Mouse (Mus musculus) MN1 (cell line): ENCODE measurements at regions not wholly inside any gene's neighbourhood (a gene's known extent, or its start where the extent isn't known, plus 50 kb on each side); places are given as distances from the start of the nearest gene placed in this dataset.
A peak's percentile ranks its signal among the peaks of the same experiment; 100 is the strongest.

ENCODE experiments used
- DNase-seq: peaks from one replicate; pipeline ENCODE4 v3.0.0-alpha.2; 2016; ENCODE audit warnings: low spot score

- DNase-seq = no peak
Measured at GRCm38 (mm10) chr14:99614748-99615147, 316.3 kb downstream of the Klf5 start.

- DNase-seq = no peak
Measured at GRCm38 (mm10) chr14:99616655-99617335, 318.3 kb downstream of the Klf5 start.

GRCm38 (mm10) chr14:99617374-99617773 is 318.9 kb downstream of the Klf5 start:
- DNase-seq = no peak

GRCm38 (mm10) chr14:99621538-99621937 is 323.0 kb downstream of the Klf5 start:
- DNase-seq = no peak

GRCm38 (mm10) chr14:99624380-99625327 is 326.2 kb downstream of the Klf5 start:
- peak; percentile 9 for DNase-seq

- no peak for DNase-seq
Measured at GRCm38 (mm10) chr14:99627615-99628014, 329.1 kb downstream of the Klf5 start.

GRCm38 (mm10) chr14:99631092-99631491 is 332.6 kb downstream of the Klf5 start:
- peak; percentile 16 for DNase-seq

- DNase-seq = no peak
Measured at GRCm38 (mm10) chr14:99632444-99632843, 334.0 kb downstream of the Klf5 start.

- DNase-seq = no peak
Measured at GRCm38 (mm10) chr14:99635556-99636150, 337.2 kb downstream of the Klf5 start.

GRCm38 (mm10) chr14:99641475-99642453 is 343.3 kb downstream of the Klf5 start:
- no peak for DNase-seq

GRCm38 (mm10) chr14:99646323-99646722 is 347.8 kb downstream of the Klf5 start:
- no peak for DNase-seq

- no peak for DNase-seq
Measured at GRCm38 (mm10) chr14:99674399-99674798, 375.9 kb downstream of the Klf5 start.

- no peak for DNase-seq
Measured at GRCm38 (mm10) chr14:99687062-99687806, 388.7 kb downstream of the Klf5 start.

GRCm38 (mm10) chr14:99688415-99688814 is 389.9 kb downstream of the Klf5 start:
- DNase-seq = no peak

- no peak for DNase-seq
Measured at GRCm38 (mm10) chr14:99696301-99696700, 397.8 kb downstream of the Klf5 start.

- DNase-seq = no peak
Measured at GRCm38 (mm10) chr14:99699545-99699944, 401.1 kb downstream of the Klf5 start.

GRCm38 (mm10) chr14:99706004-99706403 is 407.5 kb downstream of the Klf5 start:
- no peak for DNase-seq

GRCm38 (mm10) chr14:99708066-99708465 is 409.6 kb downstream of the Klf5 start:
- no peak for DNase-seq

- DNase-seq = no peak
Measured at GRCm38 (mm10) chr14:99709764-99710163, 411.3 kb downstream of the Klf5 start.

GRCm38 (mm10) chr14:99710656-99711177 is 412.2 kb downstream of the Klf5 start:
- no peak for DNase-seq

GRCm38 (mm10) chr14:99712624-99713023 is 414.1 kb downstream of the Klf5 start:
- DNase-seq = no peak
